Mouse (Mus musculus): ENCODE results near the gene Casc1.
"Not testable (repeated sequence)": the region's sequence is repeated elsewhere in the genome, so short reads cannot be mapped to it uniquely, and the experiment has no call there.

Casc1 gene

DNA sequence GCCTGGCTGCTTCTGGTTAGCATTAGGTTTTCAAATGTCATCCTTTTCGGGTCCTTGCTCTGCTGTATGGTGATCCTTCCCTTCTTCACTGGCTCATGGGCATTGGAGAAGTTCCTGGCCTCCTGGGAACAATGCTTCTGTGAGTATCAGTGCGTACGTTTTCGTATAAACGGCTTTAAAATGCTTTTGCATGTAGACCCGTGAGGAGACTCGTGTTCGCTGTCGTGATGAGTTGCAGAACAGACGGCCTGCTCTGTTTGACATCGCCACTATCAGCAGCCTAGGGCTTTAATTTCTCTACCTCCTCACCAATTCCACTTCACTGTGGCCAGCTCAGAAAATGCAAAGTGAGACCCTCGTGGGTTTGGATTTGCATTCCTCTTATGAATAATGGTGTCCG, 71.6 kb downstream of the Casc1 start:
- DNase-seq (ENCODE audit: low read depth, low spot score), result no peak

DNA sequence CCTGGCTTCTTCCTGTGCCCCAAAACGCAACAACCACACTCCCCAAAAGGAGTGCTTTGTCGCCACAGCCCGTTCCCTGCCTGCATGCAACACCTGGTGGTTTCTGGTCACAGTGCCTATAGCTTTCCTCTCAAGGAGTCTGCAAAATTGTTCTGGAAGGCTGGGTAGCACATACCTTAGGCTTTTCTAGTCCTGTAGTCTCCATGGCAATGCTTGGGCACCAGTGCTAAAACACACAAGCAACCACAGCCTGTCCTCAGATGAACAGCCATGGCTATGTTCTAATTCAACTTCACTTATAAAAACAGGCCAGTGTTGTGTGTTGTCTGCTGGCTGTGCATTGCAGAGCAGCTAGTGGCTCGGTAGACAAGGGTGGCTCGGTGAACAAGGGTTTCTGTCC, 74.0 kb downstream of the Casc1 start:
- DNase-seq (ENCODE audit: low read depth, low spot score), result no peak

DNA sequence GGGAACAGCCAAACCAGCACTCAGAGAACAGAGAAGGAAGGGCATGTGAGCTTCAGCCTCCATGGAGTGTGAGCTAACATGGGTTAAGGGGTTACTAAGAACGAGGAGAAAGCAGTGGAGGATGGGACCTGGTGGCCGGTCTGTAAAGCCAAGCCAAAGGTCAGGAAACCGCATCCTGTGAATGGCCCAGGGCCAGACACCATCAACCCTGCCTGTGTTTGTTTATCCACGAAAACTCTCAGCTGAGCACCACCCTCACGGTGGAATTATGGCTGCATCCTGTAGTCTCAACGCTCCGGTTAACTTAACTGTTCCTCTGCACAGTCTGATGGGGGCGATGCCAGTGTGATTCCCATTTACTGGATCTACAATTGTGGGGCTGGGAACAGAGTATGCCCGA, 75.0 kb downstream of the Casc1 start:
- no peak for DNase-seq (ENCODE audit: low read depth, low spot score)

DNA sequence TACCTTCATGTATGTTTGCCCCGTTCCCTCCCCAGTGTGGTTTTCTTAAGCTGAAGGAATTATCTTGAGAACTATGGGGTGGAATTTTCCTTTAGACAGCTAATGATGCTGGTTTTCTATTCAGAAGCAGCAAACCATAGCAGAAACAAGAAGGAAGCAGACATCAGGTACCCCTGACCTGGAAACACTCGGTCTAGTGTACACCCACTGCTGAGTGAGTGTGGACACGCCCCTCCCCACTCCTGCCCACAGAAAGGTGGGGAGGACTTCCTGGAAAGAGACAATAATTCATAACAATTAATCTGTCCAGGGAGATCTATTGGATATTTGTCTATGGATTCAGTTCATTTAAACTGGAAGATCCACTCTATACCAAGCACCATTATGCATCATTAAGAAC, 75.5 kb downstream of the Casc1 start:
- no peak for DNase-seq (ENCODE audit: low read depth, low spot score)

DNA sequence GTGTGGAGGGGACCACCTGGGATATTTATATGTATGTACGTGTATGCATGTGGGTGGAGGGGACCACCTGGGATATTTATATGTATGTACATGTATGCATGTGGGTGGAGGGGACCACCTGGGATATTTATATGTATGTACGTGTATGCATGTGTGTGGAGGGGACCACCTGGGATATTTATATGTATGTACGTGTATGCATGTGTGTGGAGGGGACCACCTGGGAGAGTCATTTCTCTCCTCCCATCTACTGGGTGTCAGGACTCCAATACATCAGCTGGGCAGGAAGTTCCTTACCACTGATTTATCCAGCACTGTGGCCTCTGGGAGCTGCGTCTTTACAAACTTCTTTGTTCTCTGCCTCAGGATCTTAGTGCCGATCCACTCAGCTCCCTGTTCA, 77.8 kb downstream of the Casc1 start:
- not testable (repeated sequence) for DNase-seq (ENCODE audit: low read depth, low spot score)

DNA sequence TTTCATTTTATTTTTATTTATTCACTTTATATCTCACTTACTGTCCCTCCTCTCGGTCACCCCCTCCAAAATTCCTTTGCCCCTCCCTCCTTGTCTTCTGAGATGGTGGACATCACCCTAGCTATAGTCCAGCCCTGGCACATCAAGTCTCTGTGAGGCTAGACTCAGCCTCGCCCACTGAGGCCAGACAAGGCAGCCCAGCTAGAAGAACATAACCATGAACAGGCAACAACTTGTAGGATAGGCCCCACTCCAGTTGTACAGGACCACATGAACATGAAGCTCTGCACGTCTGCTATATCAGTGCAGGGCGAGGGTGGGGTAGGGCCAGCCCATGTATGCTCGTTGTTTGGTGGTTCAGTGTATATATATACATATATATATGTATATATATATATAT, 78.8 kb downstream of the Casc1 start:
- no peak for DNase-seq (ENCODE audit: low read depth, low spot score)

DNA sequence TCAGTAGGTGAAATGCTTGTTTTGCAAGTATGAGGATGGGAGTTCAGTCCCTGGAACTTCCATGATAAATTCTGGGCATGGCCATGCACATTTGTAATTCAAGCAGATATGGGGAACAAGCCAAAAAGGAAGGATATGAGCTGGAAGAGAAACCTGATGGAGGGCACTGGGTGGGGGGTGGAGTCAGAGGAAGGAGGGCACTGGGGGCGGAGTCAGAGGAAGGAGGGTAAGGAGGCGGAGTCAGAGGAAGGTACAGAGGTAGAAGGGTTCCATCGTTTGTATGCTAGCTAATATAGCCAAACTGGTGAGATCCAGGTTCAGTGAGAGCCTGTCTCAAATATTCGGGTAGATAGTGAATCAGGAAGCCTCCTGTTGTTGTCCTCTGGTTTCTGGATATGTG, 81.2 kb downstream of the Casc1 start:
- DNase-seq (ENCODE audit: low read depth, low spot score), result no peak

DNA sequence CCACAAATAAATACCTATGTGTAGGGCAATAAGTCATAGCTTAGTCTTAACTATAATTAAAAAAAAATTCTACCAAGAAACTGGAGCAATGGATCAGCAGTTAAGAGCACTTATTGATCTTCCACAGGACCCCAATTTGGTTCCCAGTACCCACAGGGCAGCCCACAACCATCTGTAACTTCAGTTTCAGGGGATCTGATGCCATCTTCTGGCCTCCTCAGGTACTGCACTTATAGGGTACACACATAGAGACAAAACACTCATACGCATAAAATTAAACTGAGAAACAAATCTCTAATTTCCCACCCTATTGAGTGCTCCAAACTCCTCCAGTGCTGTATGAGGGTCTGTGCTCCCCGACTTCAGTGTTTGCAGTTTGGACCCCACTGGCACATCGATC, 83.2 kb downstream of the Casc1 start:
- DNase-seq (ENCODE audit: low read depth, low spot score), result no peak

DNA sequence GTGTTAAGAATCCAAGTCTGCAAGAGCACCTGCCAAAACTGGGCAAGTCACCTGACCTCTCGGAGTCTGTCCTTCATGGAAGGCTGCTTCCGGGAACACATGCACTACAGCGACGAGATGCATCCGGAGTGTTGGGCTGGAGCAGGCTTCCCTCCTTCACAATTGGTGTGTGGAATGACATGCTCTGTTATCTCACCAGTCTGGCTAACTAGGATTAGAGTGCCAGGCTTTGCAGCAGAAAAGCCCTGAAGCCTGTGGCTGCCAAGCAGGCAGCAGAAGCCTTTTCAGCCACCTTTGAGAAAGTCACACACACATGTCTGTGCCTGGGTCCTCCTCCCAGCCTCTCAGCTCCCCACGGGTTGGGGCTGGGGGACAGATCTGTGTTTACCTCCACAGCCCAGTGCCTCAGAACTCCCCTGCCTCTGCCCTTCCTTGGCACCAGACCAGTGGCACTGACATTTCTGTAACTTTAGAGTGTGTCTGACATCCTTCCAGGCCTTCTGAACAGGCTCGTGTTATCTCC, 85.2 kb downstream of the Casc1 start:
- no peak for DNase-seq (ENCODE audit: low read depth, low spot score)
